Mouse (Mus musculus): ENCODE measurements around the gene Hpcal1.

The Hpcal1 gene

DNA sequence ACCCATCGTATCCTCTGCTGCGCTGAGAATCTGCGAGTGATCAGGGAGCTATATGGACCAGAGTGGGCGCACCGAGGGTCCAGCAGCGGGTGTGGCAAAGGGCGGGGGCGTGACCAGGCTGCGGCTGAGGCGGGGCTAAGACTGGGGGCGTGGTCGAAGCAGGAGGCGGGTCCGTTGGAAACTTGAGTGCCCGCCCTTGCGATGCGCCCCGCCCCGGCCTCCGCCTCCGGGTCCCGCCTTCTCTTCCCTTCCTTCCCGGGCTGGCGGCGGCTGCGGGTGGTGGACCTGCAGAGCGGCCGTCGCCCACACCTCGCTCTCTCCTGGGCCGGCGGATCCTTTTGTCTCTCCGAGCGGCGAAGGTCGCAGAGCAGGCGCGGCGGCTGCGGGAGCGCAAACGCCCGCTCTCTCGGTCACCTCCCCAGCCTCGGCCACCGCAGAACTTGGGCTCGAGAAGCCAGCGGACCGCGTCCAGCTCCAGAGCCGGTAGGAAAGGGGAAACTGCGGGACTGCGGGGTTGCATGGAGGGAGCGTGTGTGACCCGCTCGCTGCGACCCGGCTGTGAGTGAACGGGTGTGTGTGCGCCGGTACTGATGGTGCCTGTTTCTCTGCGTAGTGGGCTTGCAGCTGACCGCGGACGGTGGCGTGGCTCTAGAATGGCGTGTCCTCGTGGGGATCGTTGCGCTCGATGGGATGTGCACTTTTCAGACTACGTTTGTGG is at the start of gene Hpcal1:
Gene Hpcal1, plus strand, starts transcription at position 293 of the 718 bp plus-strand sequence.
- DNase-seq (ENCODE audit: low spot score in 2 of 2) = peak; percentile 74 to 82

DNA sequence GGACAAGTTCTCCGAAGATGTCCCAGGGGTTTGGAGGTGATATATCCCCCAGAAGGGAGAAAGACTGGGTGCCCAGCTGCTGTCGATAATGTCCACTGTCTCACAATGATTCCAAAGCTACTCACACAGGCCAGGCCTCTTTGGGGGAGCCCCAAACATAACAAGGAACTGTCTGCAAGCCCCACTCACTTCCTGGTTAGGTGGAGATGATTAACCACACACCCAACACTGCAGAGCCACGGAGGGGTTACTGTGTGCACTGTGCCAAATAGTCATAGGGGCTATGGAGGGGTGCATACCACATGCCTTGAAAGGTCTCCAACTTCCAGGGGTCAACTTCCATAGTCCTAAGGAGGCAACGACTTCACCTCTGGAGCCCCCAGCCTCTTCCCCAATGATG is 49.4 kb upstream of the Hpcal1 start:
- DNase-seq (ENCODE audit: low spot score in 2 of 2) = no peak

DNA sequence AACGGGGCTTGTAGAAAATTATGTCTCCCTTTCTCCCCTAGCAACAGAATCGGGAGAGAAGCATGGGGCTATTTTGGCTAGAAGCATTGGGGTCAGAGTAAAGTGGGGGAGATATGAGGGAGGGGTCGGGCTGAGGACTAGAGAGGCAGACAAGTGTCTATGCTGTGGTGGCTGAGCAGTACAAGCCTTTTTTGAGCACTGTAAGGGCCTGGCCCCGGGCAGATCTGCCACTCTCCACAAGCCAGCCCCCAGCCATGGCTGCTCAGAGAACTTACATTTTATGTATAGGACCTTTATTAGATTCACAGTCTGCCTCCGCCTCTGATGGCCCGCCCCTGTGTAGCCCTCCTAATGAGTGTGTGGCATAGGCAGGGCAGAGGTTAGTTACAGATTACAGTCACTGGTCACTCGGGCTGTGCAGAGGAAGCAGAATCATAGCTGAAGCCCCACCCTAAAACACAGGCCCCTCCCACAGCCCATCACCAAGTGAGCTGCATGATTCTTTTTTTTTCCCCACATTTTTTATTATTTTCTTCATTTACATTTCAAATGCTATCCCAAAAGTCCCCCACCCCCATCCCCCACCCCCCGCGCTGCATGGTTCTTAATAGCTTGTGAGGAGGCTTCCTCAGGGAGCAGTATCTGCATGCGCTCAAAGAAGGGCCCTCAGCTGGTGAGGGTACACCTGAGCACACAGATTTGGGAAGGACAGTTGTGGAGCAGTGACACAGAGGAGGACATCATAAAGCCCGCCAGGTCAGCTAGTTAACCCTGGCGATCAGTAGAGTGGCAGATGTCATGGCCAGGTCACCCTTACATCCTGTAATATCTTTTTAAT is 46.1 kb upstream of the Hpcal1 start:
- DNase-seq (ENCODE audit: low spot score in 2 of 2) = no peak

DNA sequence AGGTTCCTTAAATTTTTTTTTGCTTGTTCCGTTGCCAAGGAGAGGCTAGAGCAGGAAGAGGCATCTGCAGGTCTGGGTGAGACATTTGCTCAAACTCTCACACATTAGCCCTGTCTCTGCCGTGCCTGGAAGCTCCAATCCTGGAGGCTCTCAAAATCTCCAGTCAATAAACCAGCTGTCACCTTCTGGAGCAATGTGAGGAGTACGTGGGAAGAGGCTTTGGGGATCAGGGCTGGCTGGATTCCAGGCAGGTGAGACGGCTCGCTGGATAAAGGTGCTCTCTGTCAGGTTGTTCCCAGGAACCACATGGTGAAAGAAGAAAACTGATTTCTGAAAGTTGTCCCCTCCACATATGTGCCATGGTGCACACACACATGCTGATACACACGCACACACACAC is 44.2 kb upstream of the Hpcal1 start:
- no peak for DNase-seq (ENCODE audit: low spot score in 2 of 2)

DNA sequence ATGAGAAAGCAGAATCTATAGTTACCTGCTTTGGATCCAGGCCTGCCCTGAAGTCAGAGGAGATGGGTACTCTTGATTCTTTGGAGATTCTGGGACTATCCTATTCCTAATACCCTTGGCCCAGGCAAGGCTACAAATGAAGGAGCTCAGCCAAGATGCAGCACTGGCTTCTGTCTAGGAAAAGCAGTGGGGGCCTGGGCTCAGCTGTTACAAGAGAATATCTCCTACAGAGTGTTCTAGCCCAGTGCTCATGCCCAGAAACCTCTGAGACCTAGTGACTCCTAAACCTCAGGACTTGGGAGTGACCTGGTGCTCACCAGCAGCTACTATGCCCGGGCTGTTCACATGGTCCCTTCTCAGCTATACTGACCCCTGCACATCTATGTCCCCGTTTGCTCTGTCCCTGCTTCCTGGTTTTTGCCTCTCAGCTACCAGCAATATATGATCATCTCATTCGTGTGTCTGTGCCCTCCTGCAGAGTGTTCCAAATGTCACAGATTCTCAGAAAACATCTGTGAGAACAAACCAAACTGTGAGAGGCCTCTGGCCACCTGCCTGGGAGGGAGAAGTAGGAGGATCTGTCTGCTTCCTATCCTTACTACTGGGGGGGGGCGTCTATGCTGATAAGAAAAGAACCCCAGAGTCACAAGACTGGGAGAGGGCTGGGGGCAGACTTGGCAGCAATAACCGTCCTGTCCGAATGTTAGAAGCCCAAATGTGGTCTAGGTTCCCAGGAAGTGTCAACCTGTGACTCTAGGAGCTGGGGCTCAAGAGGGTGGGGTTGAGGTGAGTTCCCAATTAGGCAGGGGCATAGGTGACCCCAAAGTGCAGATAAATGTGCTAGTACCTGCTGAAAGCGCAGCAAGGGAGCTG is 39.2 kb upstream of the Hpcal1 start:
- no peak for DNase-seq (ENCODE audit: low spot score in 2 of 2)

GRCm38 (mm10) chr12:17652216-17653050 is 38.2 kb upstream of the Hpcal1 start:
- no peak for DNase-seq (ENCODE audit: low spot score in 2 of 2)

DNA sequence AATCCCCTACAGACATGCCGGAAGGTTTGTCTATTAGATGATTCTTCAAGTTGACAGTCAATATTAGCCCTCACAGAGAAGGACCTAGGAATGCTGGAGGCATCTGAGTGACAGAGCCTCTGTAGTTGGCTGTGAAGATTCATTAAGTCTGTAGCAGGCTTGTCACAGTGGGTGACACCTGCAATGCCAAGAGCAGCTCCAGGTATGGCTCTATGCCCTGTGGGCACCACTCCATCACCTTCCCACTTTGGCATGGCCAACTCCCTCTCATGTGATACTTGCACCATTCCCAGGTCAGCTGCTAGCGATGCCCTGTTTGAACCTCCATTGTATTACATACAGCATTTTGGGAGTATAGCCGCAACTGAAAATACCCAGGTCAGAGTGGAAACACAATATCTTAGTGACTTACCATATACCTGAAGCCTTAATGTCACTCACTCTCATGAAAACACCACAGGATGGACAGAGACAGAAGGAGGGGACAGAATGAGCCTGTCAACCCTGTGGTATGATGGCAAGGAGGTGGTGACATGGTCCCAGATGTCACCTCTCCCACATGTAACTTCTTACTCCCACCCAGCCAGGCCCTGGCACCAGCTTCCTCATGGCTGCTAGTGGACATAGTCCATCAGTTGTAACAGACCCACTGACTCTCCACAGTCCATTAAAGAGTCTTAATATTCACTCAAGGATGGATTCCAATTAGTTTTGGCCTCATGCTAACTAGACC is 37.4 kb upstream of the Hpcal1 start:
- DNase-seq (ENCODE audit: low spot score in 2 of 2) = no peak

DNA sequence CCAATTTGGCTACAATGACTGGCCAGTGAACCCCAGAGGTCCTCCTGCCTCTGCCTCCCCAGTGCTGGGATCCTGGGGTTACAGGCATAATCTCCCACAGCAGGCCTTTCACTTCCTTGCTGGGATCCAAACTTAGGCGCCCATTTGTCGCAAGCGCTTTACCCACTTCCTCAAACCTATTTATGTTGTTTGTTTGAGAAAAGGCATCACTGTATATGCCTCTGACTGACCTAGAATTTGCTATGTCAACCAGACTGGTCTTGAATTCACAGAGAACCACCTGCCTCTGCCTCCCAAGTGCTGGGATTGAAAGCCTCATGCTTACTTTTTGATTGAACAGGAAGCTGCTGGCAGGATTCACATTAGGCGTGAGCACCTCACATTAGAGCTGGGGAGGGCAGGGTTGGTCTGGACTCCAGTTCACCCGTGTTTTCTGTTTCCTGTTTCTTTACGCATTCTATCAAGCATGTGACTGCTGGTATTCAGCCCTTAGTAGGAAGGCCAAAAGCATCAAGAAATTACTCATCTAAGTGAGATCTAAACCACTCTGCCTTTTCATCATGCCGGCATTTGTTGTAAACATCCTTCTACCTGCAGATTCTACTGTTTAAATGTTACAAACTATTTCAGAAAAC is 33.0 kb upstream of the Hpcal1 start:
- no peak for DNase-seq (ENCODE audit: low spot score in 2 of 2)

- no peak for DNase-seq (ENCODE audit: low spot score in 2 of 2)
These were observed 32.1 kb upstream of the Hpcal1 start for GRCm38 (mm10) chr12:17658521-17658920.

DNA sequence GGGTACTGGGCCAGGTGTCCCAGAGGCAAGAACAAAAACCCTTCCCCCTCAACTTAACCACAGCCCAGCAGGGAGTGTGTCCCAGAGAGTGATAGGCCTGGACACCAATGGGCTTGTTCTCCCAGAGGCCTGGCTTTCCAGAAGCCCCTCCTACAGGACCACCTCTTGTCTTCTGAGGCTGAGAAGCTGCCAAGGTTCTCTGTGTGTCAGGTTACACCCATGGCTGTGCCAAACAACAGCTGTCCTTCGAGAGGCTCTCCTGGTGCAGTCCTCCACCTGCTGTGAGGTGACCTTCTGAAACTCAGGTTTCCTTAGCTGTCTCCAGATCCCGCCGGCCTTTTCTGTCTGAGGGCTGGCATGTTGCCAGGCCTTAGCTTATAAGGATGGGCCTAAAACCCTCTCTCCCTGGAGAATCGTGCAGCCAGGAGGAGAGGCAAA is 29.2 kb upstream of the Hpcal1 start:
- no peak for DNase-seq (ENCODE audit: low spot score in 2 of 2)

DNA sequence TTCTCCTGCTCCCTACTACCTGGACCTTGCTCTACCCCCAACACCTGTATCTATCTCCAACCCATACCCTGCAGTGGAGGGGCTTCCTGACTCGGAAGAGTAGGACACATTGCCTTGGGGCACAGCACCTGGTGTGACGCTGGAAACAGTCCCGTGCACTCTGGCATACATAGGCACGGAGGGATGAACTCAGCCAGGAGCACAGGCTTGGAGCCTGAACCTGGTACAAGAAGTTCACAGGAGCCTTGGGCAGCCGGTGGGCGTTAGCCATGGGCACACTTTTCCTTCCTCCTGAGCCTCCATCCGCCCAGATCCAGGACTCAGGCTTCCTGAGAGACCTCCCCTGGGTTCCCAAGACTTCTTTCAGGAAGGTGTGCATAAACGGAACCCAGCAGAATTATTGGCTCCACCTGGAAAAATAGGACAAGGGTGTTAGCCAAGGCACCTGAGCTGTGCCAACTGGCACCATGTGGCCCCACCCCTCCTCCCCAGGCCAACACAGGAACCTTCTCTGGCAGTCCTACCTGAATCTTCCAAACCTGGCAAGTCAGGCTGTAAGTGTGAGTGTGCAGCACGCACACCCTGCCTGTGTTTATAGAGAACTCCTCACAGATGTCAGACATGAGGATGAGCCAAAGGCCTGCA is 26.5 kb upstream of the Hpcal1 start:
- DNase-seq (ENCODE audit: low spot score in 2 of 2) = no peak

DNA sequence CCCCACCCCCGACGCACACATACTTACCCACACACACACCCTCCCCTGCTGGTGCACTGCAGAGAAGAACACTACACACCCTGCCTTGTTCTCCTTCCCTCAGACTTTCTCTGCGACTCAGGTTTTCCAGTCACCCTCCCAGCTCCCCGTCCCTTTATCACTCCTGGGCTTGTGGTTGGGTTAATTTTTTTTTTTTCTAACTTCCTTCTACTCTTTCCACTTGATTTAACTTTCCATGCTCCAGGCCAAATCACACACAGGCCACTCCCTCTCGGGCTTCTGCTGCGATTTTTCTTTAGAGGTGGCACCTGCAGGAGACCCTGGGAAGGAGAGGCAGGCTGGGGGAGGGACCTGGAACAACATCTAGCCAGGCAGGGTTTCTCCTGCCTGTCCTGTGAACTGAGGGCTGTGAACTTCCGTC is 24.7 kb upstream of the Hpcal1 start:
- no peak for DNase-seq (ENCODE audit: low spot score in 2 of 2)

- DNase-seq (ENCODE audit: low spot score in 2 of 2) = no peak
These were observed 24.0 kb upstream of the Hpcal1 start for GRCm38 (mm10) chr12:17666616-17667015.

- no peak for DNase-seq (ENCODE audit: low spot score in 2 of 2)
These were observed 16.9 kb upstream of the Hpcal1 start for GRCm38 (mm10) chr12:17673729-17674128.

GRCm38 (mm10) chr12:17674182-17674812 is 16.4 kb upstream of the Hpcal1 start:
- DNase-seq (ENCODE audit: low spot score in 2 of 2) = no peak

- no peak for DNase-seq (ENCODE audit: low spot score in 2 of 2)
These were observed 12.9 kb upstream of the Hpcal1 start for GRCm38 (mm10) chr12:17677743-17678142.

GRCm38 (mm10) chr12:17679571-17679970 is 11.1 kb upstream of the Hpcal1 start:
- DNase-seq (ENCODE audit: low spot score in 2 of 2) = no peak

DNA sequence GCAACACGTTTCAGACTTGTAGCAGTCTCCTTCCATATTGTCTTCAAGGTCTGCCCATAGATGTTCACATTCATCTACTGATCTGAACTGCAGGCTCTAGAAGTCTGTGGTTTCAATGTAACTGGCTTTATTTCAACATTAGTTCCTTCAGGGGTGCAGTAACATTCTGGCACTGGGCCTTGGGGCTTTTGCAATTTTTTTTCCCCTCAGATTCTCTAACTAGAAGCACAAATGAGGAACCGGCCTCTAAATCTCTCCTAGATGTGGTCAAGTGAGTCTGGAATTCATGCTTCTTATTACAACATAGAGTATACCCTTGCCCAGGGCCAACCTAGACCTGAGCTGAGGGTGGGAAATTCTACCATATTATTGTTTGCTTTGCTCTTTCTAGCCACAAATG is 8.5 kb upstream of the Hpcal1 start:
- no peak for DNase-seq (ENCODE audit: low spot score in 2 of 2)

- no peak for DNase-seq (ENCODE audit: low spot score in 2 of 2)
These were observed 6.3 kb upstream of the Hpcal1 start for GRCm38 (mm10) chr12:17684315-17684714.
